Mouse (Mus musculus): Measurements from ENCODE around the gene Tspyl3. TPM values are rescaled to one million over a fixed set of nuclear protein-coding genes. Genes with fewer than 3 reads are reported as not detected.
"Not testable (repeated sequence)": the region's sequence is repeated elsewhere in the genome, so short reads cannot be mapped to it uniquely, and the experiment has no call there.

Gene Tspyl3
- total RNA-seq (2021) = 1 to 10 TPM in 1 of 2 experiments, under 1 TPM in 1; 0.77 to 1.2 TPM
- long read RNA-seq, experiment 1, partial matches to known transcripts = 0 of 1 reads
- long read RNA-seq, experiment 1, other reads (novel, unspliced or antisense) = 0 of 1 reads
- long read RNA-seq, experiment 2 = 0 reads

DNA sequence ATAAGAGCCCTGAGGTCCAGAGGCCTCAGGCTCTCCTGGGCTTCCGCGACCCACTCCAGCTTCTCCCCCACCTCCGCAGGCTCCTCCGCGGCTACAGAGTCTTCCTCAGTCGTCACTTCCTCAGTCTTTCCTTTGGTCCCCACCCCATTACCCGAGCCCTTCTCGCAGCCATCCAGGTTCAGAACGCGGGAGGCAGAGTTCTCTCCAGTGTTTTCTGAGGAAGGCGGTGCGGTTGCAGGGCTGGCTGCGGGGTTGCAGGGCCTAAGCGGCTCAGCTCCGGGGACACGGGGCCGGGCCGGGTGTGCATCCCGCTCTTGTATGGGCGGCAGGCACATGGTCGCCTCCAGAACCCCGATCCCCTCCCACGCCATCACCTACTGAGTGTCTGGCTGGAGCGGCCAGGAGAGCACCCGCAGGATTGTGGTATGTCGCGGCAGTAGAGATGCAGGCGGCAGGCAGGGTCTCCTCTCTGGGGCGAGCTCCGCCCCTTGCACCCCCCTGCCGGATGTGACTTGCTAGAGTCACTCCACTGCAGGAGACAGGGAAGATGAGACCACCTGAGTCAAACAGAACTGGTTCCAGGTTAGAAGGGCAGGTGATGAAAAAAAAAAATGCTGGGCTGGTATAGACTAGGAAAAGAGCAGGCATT lies at the start of gene Tspyl3:
TSS of gene Tspyl3 (minus strand) at position 496 of the 649 bp plus-strand sequence.
- peak; percentile 53 to 56 for DNase-seq

- no peak for DNase-seq
Observed at GRCm38 (mm10) chr2:153274919-153275247, 49.6 kb upstream of the Tspyl3 start.

- DNase-seq = not testable (repeated sequence)
Observed at GRCm38 (mm10) chr2:153274200-153274918, 49.1 kb upstream of the Tspyl3 start.

- not testable (repeated sequence) for DNase-seq
Observed at GRCm38 (mm10) chr2:153270231-153270915, 45.1 kb upstream of the Tspyl3 start.

DNA sequence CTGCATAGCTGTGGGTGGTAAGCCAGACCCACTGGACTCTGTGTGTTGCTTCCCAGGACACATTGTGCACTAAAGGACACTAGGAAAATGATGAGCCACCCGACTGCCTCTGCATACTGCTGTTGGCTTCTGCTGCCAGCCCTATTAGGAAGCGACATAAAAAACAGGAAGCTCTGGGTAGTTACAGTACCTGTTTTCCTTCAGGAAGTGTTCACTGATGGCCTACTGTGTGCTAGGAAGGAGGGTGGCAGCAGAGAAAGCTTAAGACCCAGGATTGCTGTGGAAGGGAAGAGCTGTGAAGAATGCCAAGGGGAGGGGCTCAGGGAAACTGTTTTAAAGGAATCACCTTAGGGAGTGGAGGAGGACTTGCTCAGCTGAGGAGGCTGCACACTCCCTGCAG lies 42.1 kb upstream of the Tspyl3 start:
- no peak for DNase-seq

DNA sequence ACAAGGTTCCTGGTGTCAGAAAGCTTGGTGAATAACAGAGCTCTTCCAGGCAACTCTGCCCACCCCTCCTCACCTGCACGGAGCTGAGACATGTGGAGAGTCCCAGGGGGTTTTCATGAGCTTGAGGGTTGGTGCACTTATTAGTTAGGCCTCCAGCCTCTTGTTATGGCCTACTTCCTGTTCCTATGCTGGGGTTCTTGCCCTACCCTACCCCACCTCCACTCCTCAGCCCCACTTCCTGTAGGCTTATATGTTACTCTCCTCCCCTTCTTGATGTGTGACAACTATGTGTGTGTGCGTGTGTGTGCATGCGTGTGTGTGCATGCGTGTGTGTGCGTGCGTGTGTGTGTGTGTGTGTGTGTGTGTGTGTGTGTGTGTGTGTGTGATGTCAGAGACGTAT lies 37.8 kb upstream of the Tspyl3 start:
- no peak for DNase-seq

DNA sequence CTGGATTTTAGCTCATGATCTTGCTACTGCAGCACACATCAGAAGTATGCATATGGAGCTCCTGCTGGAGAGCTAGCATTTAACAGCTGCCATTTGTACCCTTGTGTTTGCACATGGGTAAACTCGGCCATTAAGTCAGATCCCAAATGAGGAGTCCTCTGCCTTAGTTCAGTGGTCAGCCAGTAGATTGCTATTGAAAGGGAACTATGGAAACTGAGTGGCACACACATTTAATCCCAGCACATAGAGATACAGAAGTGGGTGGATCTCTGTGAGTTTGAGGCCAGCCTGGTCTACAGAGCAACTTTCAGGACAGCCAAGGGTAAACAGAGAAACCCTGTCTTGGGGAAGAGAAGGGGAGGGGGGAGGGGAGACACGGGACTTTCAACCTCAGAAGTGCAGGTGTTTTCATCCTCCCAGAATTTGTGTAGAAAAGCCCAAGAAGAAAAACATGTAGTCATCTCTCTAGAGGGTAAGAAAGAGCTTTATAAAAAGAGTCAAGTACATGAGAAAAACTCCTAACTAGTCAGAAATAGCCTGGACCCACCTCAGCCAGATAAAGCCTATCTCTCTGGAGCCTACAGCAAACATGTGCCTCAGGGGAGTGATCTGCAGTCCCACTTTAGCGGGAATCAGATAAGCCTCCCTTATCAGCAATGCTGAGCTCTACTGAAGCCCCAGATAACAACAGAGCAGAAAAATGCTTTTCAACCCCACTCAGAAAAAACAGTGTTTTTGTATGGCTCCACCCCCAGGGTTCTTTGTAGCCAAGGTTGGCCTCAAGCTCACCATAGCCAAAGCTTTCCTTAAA lies 34.8 kb upstream of the Tspyl3 start:
- DNase-seq = no peak

DNA sequence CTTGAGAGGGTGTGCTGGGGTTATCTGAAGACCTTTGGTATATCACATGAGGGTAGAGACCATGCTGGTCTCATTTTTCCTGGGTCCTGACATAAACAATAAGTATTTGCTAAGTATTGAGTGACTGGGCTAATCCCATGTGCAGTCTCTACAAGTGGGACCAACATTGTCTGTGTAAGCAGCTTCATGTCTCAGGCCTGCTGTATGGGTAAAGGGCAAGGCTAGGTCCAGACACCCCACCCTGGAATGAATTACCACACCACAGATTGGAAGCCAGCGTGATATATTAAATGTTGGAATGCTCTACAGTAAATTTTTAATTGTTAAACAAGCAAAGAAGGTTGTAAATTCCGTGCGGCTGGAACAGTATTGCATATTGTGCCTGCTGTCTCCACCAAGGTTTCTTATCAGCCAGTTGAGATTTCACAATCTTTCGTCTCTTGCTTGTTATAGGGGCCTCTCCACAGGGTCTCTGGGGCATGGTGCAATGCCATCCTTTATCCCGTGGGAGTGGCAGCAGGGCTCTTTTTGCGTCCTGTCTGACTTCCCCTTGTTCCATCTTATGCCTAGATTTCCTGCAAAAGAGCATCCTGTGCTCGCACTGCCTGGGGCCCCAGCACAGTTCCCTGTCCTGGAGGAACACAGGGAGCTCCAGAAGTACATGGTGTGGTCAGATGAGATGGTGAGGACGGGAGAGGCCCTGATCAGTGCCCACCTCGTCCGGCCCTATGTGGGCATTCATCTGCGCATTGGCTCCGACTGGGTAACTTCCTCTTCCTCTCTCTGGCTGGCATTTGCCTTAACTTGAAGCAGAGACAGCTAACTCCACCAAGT lies 34.0 kb upstream of the Tspyl3 start:
- DNase-seq = peak in 1 of 2 experiments; percentile 13

- no peak for DNase-seq
Observed at GRCm38 (mm10) chr2:153256604-153257003, 31.4 kb upstream of the Tspyl3 start.

DNA sequence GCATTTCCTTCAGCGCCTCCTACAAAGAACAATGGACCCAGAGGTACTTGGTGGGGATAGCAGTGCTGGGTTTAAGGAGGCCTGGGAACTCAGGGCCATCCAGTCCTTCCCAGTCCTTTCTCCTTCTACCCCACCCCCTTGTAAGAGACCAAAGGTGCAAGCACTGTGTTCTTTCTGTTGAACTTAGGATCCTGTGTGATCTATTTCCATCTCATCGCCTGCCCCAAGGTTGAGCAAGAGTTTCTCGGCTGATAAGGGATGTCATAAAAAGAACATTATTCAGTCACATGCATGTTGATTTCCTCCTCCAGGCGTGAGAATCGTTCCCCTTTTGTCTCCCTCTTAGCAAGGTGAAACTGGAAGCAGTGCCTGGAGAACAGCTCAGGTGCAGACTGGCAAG lies 24.5 kb upstream of the Tspyl3 start:
- no peak for DNase-seq

DNA sequence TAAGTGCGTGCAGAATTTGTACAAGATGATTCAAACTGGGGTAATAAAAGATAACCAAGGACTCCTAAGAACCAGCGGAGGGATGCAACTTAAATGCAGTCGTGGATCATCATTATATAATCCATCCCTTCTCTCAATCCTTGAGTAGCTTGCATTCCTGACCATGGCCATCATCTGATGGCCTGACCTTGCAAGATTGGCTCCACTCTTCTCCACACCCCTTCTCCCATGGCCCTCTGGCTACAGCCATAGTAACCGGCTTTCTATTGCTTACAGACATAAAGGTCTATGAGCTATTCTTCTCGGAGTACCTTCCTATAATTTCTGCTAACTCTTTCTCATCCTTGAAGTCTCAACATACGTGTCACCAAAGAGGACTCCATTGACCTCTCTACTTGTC lies 16.9 kb upstream of the Tspyl3 start:
- no peak for DNase-seq

- peak; percentile 92 to 94 for DNase-seq
Observed at GRCm38 (mm10) chr2:153241250-153242014, 16.2 kb upstream of the Tspyl3 start, which contains the start of the genes Plagl2 and Pofut1. Plagl2 (minus strand) TSS chr2:153241426. Pofut1 (plus strand) TSS chr2:153241533.

DNA sequence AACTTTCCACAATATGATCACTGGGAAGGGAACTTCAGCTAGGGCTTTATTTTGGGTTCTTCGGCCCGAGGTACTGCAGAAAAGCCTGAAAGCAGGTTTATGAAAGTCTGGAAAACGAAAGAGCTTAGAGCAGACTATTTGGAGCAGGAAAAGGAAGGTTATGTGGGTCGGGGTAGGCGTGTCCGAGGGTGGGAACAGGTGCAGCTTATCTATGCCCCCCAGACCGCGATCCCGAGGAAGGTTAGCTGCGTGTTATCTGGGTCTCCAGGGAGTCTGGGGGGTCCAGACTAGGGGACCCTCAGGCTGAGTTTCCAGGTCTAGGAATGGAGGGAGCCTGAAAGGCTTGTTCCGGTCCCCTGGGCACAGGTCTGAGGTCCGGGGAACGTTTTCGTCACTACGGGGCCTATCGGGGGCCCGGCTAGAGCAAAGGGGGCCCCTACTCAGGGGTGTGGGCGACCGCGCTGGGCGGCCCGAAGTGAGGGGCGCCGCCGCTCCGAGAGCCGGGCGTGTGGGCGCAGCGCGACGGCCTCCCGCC lies 15.5 kb upstream of the Tspyl3 start:
- DNase-seq = peak; percentile 28 to 42

DNA sequence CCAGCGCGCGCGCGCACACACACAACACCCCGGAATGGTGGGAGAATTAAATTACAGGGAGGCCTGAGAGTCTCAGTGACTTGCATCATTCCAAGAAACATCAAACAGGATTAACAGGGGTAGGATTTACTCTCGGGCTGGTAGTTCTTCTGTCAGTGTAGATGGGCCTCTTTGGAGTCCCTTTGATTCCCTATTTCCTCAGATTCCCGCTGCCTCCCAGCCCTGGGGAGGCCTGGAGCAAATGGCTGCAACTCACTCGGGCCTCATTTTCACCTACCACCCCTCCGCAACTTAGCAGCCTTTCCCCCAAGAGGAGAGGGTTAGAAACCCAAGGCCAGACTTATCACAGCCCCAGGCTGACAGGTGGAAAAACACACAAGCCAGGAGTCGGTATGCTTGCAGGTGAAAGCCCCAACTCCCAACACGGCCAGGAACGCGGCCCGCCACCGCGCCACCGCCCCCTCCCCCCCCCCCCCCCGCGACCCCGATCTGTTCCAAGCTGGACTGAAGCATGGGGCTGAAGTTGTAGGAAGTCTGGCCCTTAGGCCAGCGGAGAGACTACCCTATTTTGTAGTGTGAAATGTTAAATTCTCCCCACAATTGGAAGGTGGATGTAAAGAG lies 14.7 kb upstream of the Tspyl3 start:
- DNase-seq = no peak

DNA sequence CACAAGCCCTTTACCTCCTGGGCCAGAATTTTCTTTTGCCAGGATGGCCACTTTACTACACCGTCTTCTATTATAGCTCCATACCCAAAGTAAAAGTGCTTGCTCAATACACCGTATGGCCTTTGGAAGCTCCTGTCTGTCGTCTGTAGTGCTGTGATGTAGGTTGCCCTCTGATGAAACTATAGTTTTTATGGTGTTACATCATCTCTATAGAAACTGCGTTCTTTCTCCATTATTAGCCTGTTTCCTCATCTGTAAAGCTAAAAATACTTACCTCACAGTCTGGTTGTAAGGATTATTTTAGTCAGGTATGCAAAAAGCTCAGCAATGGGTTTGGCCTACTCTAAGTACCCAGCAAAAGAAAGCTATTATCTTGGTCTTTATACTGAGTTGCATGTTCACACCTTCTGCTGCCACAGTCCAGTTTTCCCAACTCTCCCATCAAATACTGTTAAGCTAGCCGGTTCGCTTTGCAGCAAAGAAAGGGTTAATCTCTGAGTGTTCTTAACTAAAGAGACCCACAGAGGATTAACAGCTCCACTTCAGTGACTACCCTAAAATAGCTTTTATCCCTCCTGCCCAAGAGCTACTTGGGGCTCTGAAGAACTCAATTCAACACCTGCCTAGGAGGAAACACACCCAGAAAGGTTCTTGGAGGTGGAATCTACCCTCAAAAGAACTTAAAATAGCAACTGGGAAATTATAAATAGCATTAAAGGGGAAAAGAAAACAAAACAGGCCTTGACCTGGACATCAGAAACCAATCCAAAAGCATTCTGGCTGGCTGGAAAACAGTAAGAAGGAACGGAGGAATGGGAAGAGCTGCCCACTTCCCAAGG lies 14.0 kb upstream of the Tspyl3 start:
- no peak for DNase-seq

DNA sequence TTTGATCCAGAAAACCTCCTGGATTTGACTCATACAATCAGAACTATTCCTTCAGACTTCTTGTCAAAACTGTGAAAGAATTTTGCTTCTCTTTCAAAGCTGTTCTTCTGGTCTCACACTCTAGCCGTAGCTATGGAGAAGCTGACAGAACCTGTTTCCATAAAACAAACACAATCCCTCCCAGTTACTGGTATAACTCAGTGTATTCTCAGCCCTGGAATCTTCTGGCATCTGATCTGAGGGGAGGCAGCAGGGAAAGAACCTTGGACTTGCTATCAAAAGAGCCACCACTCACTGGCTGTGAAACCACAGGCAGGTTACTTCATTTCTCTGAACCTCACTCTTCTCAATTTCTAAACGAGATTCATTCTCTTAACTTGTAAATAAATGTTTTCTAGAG lies 13.2 kb upstream of the Tspyl3 start:
- DNase-seq = no peak

DNA sequence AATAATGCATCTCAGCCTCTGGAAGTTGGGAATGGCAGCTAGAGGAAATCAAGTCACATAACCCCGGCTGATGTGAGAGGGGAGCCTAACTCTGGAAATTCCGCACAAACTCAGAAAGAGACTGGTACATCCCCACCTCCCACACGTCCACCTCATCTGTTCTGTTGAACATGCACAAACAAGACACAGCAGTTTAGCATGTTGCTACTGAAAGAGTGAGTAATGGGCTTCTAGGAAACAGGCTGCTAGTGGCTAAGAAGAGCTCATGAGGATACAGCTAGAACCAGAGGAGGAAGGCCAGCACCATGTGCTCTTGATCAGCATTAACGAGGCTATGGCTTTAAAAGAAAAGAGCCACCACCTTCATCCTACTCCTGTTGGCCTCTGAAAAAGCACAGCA lies 12.7 kb upstream of the Tspyl3 start:
- no peak for DNase-seq

- DNase-seq = no peak
Observed at GRCm38 (mm10) chr2:153237193-153237592, 12.0 kb upstream of the Tspyl3 start.

DNA sequence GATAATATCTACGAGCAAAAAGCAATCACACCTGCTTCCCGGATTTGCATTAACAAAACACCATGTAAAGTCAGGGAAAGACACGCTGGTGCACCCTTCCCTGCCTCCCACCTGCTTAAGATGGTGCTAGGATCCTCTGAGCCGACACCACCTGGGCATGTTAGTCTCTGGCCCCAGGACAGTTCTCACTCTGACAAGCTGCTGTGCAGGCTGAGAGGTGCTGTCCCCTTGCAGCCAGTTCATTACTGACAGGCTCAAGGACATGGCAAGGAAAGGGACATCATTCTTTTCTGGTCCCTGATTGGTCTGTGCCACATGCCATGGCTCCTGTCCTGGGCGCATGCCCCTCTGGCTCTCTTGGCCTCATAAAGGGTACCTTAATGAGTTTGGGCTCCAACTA lies 3.3 kb upstream of the Tspyl3 start:
- peak in 1 of 2 experiments; percentile 22 for DNase-seq
